Mouse (Mus musculus): ENCODE measurements around the gene Ldlr. TPM values are rescaled to one million over a fixed set of nuclear protein-coding genes. Genes with fewer than 3 reads are reported as not detected.
"Not testable (repeated sequence)": the region's sequence is repeated elsewhere in the genome, so short reads cannot be mapped to it uniquely, and the experiment has no call there.

Gene Ldlr
- polyA plus RNA-seq, 1 experiment from 2014 or later, result 5.2 TPM

DNA sequence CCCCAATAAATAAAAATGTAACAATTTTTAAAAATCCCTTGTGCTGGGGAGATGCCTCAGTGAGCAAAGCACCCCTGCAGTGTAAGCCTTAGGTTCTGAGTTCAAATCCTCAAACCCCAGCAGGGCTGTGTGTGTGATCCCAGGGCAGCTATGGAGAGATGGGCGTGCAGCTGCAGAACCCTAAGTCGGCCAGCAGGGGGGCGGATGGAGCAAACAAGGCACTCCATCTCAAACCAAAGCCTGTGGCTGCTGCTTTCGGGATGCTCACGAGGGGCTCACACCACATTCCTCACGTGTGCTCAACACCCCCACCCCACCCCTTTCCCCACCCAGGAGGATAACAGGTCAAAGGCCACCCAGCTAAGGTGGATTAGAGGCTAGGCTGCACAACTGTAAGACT lies 63.6 kb downstream of the Ldlr start:
- Histone ChIP-seq H3K4me2 (ENCODE audit: low read length) (no peak overlapping the region), H3K27ac (ENCODE audit: low read depth, low read length) (no peak overlapping the region), H3K36me3 (ENCODE audit: control insufficient read depth, insufficient read depth, low read length) (no peaks in the 10 kb centered on the region), H3K9ac (ENCODE audit: low read length) (no peak overlapping the region), H3K9me3 (replicated peaks; ENCODE audit: control insufficient read depth, low read length) (no peaks in the 10 kb centered on the region), H3K4me3 (ENCODE audit: low read depth, low read length) (no peak overlapping the region), H3K4me1 (ENCODE audit: control insufficient read depth, insufficient read depth, low read length) (no peaks in the 10 kb centered on the region), H3K27me3 (replicated peaks; ENCODE audit: control insufficient read depth, insufficient read depth, low read length) (no peaks in the 10 kb centered on the region)
- DNase-seq (ENCODE audit: low spot score), result peak; percentile 70
- peak; percentile 77 for ATAC-seq
- 2% methylated on average over 6 of the region's 6 CpGs for WGBS

DNA sequence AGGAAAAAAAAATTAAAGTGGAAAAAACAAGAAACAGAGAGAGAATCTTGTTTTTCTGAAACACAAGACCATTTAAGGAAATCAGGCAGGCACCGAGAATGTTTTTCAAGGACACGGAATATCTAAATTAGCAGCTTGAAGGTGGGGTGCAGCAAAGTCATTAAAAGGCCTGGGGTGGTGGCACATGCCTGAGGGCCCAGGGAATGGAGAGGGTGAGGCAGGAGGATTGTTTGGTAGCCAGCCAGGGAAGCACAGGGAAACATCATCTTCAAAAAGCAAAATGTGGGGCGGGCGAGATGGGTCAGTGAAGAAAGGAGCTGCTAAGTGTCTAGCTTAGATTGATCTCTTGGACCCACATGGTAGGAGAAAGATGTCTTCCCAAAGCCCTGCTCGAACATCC lies 64.4 kb downstream of the Ldlr start:
- Histone ChIP-seq H3K27ac (ENCODE audit: low read depth, low read length) (no peak overlapping the region), H3K9me3 (replicated peaks; ENCODE audit: control insufficient read depth, low read length) (no peaks in the 10 kb centered on the region), H3K4me2 (ENCODE audit: low read length) (no peak overlapping the region), H3K36me3 (ENCODE audit: control insufficient read depth, insufficient read depth, low read length) (no peaks in the 10 kb centered on the region), H3K9ac (ENCODE audit: low read length) (no peak overlapping the region), H3K27me3 (replicated peaks; ENCODE audit: control insufficient read depth, insufficient read depth, low read length) (no peaks in the 10 kb centered on the region), H3K4me3 (ENCODE audit: low read depth, low read length) (no peak overlapping the region), H3K4me1 (ENCODE audit: control insufficient read depth, insufficient read depth, low read length) (no peaks in the 10 kb centered on the region)
- 83% methylated on average over 5 of the region's 5 CpGs for WGBS
- DNase-seq (ENCODE audit: low spot score) (no peak), ATAC-seq (no peak)

DNA sequence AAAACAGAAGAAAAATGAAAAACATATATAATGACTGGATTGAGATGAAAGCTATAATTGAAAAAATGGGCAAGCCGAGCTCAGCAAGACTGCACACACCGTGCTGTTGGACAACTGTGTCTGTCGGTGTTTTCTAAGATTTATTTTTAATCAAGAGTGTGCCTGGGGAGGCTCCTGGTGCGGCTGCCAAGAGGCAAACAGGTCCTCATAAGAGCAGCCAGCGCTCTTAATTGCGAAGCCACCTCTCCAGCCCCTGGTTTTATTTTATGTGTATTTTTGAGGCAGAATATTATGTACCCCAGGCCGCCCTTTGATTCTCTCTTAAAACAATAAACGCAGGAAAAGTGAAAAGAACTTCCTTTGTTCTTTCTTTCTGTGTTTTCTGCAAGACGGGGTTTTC lies 65.0 kb downstream of the Ldlr start:
- 83% methylated on average over 9 of the region's 9 CpGs for WGBS
- Histone ChIP-seq H3K4me1 (ENCODE audit: control insufficient read depth, insufficient read depth, low read length) (no peaks in the 10 kb centered on the region), H3K36me3 (ENCODE audit: control insufficient read depth, insufficient read depth, low read length) (no peaks in the 10 kb centered on the region), H3K27ac (ENCODE audit: low read depth, low read length) (no peak overlapping the region), H3K9me3 (replicated peaks; ENCODE audit: control insufficient read depth, low read length) (no peaks in the 10 kb centered on the region), H3K9ac (ENCODE audit: low read length) (no peak overlapping the region), H3K27me3 (replicated peaks; ENCODE audit: control insufficient read depth, insufficient read depth, low read length) (no peaks in the 10 kb centered on the region), H3K4me2 (ENCODE audit: low read length) (no peak overlapping the region), H3K4me3 (ENCODE audit: low read depth, low read length) (no peak overlapping the region)
- DNase-seq (ENCODE audit: low spot score) (no peak), ATAC-seq (no peak)

DNA sequence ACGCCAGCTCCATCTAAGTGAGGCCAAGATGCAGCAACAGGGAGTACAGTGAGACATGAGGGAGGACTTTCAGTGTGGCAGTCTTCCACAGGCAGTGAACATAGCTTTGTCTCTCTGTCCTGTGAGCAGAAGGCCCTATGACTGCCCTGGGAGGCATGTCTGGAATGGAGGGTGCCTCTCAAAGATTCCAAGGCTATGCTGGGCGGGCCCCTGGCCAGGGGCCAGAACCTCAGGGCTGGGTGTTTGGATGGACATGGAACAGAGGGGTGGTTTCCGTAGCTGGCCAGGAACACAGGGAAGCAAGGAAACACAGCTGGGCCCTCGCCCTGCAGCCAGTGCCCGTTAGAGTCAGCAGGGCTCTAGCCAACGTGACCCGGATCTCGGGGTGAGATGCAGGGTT lies 68.6 kb downstream of the Ldlr start:
- no peak overlapping the region for H3K4me3 ChIP-seq (ENCODE audit: low read depth, low read length)
- DNase-seq (ENCODE audit: low spot score) (no peak), ATAC-seq (no peak)
- H3K36me3 ChIP-seq (ENCODE audit: control insufficient read depth, insufficient read depth, low read length), result no peaks in the 10 kb centered on the region
- 81% methylated on average over 8 of the region's 8 CpGs for WGBS
- H3K9ac ChIP-seq (ENCODE audit: low read length), result no peak overlapping the region
- no peaks in the 10 kb centered on the region for H3K4me1 ChIP-seq (ENCODE audit: control insufficient read depth, insufficient read depth, low read length)
- H3K9me3 ChIP-seq (replicated peaks; ENCODE audit: control insufficient read depth, low read length), result no peaks in the 10 kb centered on the region
- H3K4me2 ChIP-seq (ENCODE audit: low read length), result no peak overlapping the region
- H3K27me3 ChIP-seq (replicated peaks; ENCODE audit: control insufficient read depth, insufficient read depth, low read length), result no peaks in the 10 kb centered on the region
- H3K27ac ChIP-seq (ENCODE audit: low read depth, low read length), result no peak overlapping the region

DNA sequence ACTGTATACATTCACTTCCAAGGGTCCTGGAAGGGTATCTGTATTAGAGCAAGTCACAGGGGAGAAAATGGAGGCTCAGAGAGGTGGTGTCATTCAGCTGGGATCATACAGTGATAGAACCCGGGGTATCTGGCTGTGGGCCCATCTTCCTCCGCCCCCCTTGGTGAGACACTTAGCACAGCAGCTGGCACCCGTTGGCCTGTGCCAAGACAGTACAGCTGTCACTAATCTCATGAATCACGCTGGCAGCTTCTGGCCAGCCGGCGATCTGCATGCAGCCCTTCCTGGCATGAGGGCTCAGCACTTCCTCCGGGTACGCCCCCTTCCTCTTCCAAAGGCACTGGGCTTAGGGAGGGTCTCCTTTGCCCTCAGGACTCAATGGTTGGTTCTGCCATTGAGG lies 69.4 kb downstream of the Ldlr start:
- Histone ChIP-seq H3K27ac (ENCODE audit: low read depth, low read length) (no peak overlapping the region; the same call in 1 of the 2 replicates), H3K27me3 (replicated peaks; ENCODE audit: control insufficient read depth, insufficient read depth, low read length) (no peaks in the 10 kb centered on the region), H3K4me3 (ENCODE audit: low read depth, low read length) (no peak overlapping the region), H3K4me1 (ENCODE audit: control insufficient read depth, insufficient read depth, low read length) (no peaks in the 10 kb centered on the region), H3K9ac (ENCODE audit: low read length) (no peak overlapping the region), H3K9me3 (replicated peaks; ENCODE audit: control insufficient read depth, low read length) (no peaks in the 10 kb centered on the region), H3K4me2 (ENCODE audit: low read length) (no peak overlapping the region), H3K36me3 (ENCODE audit: control insufficient read depth, insufficient read depth, low read length) (no peaks in the 10 kb centered on the region)
- WGBS, result 52% methylated on average over 8 of the region's 8 CpGs
- ATAC-seq (peak; percentile 74), DNase-seq (ENCODE audit: low spot score) (peak; percentile 77)

DNA sequence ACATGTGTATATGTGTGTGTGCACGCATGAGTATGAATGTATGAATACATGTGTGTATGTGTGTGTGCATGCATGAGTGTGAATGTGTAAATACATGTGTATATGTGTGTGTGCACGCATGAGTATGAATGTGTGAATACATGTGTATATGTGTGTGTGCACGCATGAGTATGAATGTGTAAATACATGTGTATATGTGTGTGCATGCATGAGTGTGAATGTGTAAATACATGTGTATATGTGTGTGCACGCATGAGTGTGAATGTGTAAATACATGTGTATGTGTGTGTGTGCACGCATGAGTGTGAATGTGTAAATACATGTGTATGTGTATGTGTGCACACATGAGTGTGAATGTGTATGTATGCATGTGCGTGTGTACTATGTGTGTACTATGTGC lies 70.2 kb downstream of the Ldlr start:
- not testable (repeated sequence) for H3K27ac ChIP-seq (ENCODE audit: low read depth, low read length); H3K4me2 ChIP-seq (ENCODE audit: low read length); H3K36me3 ChIP-seq (ENCODE audit: control insufficient read depth, insufficient read depth, low read length); H3K9ac ChIP-seq (ENCODE audit: low read length); DNase-seq (ENCODE audit: low spot score); H3K9me3 ChIP-seq (replicated peaks; ENCODE audit: control insufficient read depth, low read length); H3K4me1 ChIP-seq (ENCODE audit: control insufficient read depth, insufficient read depth, low read length); H3K4me3 ChIP-seq (ENCODE audit: low read depth, low read length); H3K27me3 ChIP-seq (replicated peaks; ENCODE audit: control insufficient read depth, insufficient read depth, low read length); ATAC-seq
- 97% methylated on average over 6 of the region's 6 CpGs for WGBS

DNA sequence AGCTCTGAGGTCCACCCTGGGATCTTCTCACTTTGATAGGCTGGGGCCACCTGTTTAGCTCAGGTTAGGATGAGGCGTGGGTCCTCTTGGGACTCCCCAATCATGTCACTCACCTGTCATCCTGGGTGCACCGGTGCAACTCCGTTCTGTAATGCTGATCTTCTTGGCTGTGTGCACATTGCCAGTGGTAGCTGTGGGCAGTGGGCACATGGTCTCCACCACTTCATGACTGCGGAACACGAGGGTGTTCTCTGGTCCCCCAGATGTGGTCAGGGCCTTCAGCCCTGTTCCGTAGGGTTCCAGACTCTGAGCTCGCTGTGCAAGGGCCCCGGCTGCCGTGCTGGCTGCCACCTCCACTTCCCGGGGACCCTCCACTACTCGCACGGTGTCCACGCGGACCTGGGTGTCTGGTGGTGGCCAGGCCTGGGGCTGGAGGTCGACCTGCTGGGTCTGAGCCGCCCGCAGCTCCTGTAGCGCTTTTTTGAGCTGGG lies 71.1 kb downstream of the Ldlr start:
- Histone ChIP-seq H3K4me1 (ENCODE audit: control insufficient read depth, insufficient read depth, low read length) (peaks cover 7% of the 10 kb centered on the region), H3K27ac (ENCODE audit: low read depth, low read length) (no peak overlapping the region), H3K4me3 (ENCODE audit: low read depth, low read length) (no peak overlapping the region), H3K9ac (ENCODE audit: low read length) (no peak overlapping the region), H3K27me3 (replicated peaks; ENCODE audit: control insufficient read depth, insufficient read depth, low read length) (no peaks in the 10 kb centered on the region), H3K4me2 (ENCODE audit: low read length) (no peak overlapping the region), H3K36me3 (ENCODE audit: control insufficient read depth, insufficient read depth, low read length) (no peaks in the 10 kb centered on the region), H3K9me3 (replicated peaks; ENCODE audit: control insufficient read depth, low read length) (no peaks in the 10 kb centered on the region)
- WGBS, result 95% methylated on average over 18 of the region's 18 CpGs
- no peak for DNase-seq (ENCODE audit: low spot score)
- no peak for ATAC-seq

DNA sequence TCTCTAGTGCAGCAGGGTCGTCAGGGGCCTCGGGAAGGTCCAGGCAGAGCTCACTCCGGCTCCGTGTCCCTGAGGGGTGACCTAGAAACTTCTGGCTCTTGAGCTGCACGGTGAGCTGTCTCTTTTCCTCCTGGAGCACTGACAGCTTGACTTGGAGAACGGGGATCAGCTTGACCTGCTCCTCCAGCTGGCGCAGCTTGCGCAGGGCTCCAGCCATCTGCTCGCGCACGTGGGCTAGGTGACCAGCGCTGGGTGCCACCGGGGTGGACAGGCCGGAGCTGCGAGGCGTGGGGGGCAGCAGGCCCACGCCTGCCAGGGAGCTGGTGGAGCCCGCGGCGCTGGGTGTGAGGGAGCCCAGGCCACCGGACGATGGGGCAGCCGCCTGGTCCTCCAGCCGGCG lies 71.6 kb downstream of the Ldlr start:
- ATAC-seq (no peak), DNase-seq (ENCODE audit: low spot score) (no peak)
- no peaks in the 10 kb centered on the region for H3K27me3 ChIP-seq (replicated peaks; ENCODE audit: control insufficient read depth, insufficient read depth, low read length)
- 96% methylated on average over 25 of the region's 25 CpGs for WGBS
- no peaks in the 10 kb centered on the region for H3K36me3 ChIP-seq (ENCODE audit: control insufficient read depth, insufficient read depth, low read length)
- no peak overlapping the region for H3K4me2 ChIP-seq (ENCODE audit: low read length)
- H3K27ac ChIP-seq (ENCODE audit: low read depth, low read length), result no peak overlapping the region
- H3K9ac ChIP-seq (ENCODE audit: low read length), result no peak overlapping the region
- no peak overlapping the region for H3K4me3 ChIP-seq (ENCODE audit: low read depth, low read length)
- peaks cover 7% of the 10 kb centered on the region for H3K4me1 ChIP-seq (ENCODE audit: control insufficient read depth, insufficient read depth, low read length)
- no peaks in the 10 kb centered on the region for H3K9me3 ChIP-seq (replicated peaks; ENCODE audit: control insufficient read depth, low read length)

DNA sequence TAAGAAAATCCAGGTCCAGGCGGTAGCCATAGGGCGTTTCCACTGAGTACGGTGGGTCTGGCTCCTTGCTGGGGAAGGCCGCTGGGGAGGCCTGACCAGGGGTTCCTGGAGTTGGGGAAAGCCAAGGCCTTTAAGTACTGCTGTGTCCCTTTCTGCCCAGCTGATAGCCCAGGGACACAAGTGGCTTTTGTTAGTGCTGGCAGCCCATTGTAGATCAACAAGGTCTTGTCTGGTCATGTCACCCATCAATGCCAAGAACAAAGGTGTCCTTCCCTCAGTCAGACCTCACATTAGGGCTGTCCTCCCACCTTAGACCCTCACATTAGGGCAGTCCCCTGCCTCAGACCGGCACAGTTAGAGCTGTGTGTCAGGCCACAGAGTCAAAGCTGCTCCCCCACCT lies 72.3 kb downstream of the Ldlr start:
- H3K4me3 ChIP-seq (ENCODE audit: low read depth, low read length), result no peak overlapping the region
- H3K9me3 ChIP-seq (replicated peaks; ENCODE audit: control insufficient read depth, low read length), result no peaks in the 10 kb centered on the region
- no peak overlapping the region for H3K27ac ChIP-seq (ENCODE audit: low read depth, low read length)
- ATAC-seq, result no peak
- peaks cover 7% of the 10 kb centered on the region for H3K4me1 ChIP-seq (ENCODE audit: control insufficient read depth, insufficient read depth, low read length)
- no peaks in the 10 kb centered on the region for H3K36me3 ChIP-seq (ENCODE audit: control insufficient read depth, insufficient read depth, low read length)
- no peak overlapping the region for H3K9ac ChIP-seq (ENCODE audit: low read length)
- H3K27me3 ChIP-seq (replicated peaks; ENCODE audit: control insufficient read depth, insufficient read depth, low read length), result no peaks in the 10 kb centered on the region
- no peak overlapping the region for H3K4me2 ChIP-seq (ENCODE audit: low read length)
- 90% methylated on average over 5 of the region's 5 CpGs for WGBS
- no peak for DNase-seq (ENCODE audit: low spot score)
